Mouse (Mus musculus) 3134 (cell line): ENCODE results near the gene Crebrf.

Experiments used
- DNase-seq: peaks from one replicate; pipeline ENCODE4 v3.0.0-alpha.2; 2011; ENCODE audit warnings: low spot score; ENCODE audit not compliant: insufficient read length; ENCODE audit errors: extremely low read depth

Gene Crebrf

GRCm38 (mm10) chr17:26816810-26817209, 101.4 kb downstream of the Crebrf start:
- no peak for DNase-seq

- DNase-seq: no peak
Observed at GRCm38 (mm10) chr17:26817776-26818175, 102.3 kb downstream of the Crebrf start.

- DNase-seq: no peak
Observed at GRCm38 (mm10) chr17:26826131-26826530, 110.7 kb downstream of the Crebrf start.
